Comparison of ENCODE assay signal across 23 mouse cellular contexts in genomic region chr11:29794475-29794874, GRCm38 (mm10). TPM values are rescaled to one million over a fixed set of nuclear protein-coding genes. Genes with fewer than 3 reads are reported as not detected.
DNase-seq lines count a peak whose midpoint lies in the region; ATAC-seq and TF ChIP-seq lines count a peak whose summit lies in the region.
"Had no signal": no experiment of that assay in that cellular context is flagged by ENCODE, and none has a peak within 500 bp of the region (broad histone marks: within the 10 kb centered on the region; RNA-seq: fewer than 3 reads in every experiment).

No protein-coding gene starts in this region.

- no peak for TF ChIP-seq POLR2A in heart, adult 2 months (IDR thresholded peaks at IDR 0.05; ENCODE audit: insufficient read depth, low read depth, low read length)

- 31% methylated on average over 2 of the region's 2 CpGs for WGBS in heart, embryonic 13.5 days
- 40% methylated on average over 2 of the region's 2 CpGs for WGBS in heart, adult 2 months
- WGBS in embryonic facial prominence, embryonic 15.5 days: 32% methylated on average over 2 of the region's 2 CpGs

- H3K9me3 ChIP-seq in heart, embryonic 13.5 days: no peaks in the 10 kb centered on the region
- no peaks in the 10 kb centered on the region for H3K9me3 ChIP-seq in embryonic facial prominence, embryonic 15.5 days (replicated peaks)
- H3K9me3 ChIP-seq: G1E; kidney, embryonic 15.5 days; limb, embryonic 12.5 days; lung, embryonic 15.5 days had no signal

- H3K27ac ChIP-seq in heart, embryonic 13.5 days (replicated peaks): peak overlapping the region; percentile 62
- H3K27ac ChIP-seq in heart, adult 2 months: no peak overlapping the region
- 0 out of 2 replicates have a peak overlapping the region, but pooled peaks have one; percentile 11 for H3K27ac ChIP-seq in embryonic facial prominence, embryonic 15.5 days (replicated peaks)
- H3K27ac ChIP-seq: kidney, embryonic 15.5 days; limb, embryonic 12.5 days; liver, embryonic 14.5 days; lung, embryonic 15.5 days had no signal

- H3K79me2 ChIP-seq in heart, adult 2 months (replicated peaks; ENCODE audit: control insufficient read depth, insufficient read depth, low read length): no peaks in the 10 kb centered on the region

- no peaks in the 10 kb centered on the region for H3K27me3 ChIP-seq in heart, embryonic 13.5 days (replicated peaks)
- no peaks in the 10 kb centered on the region for H3K27me3 ChIP-seq in heart, adult 2 months (ENCODE audit: control insufficient read depth, insufficient read depth, low read length)
- H3K27me3 ChIP-seq in embryonic facial prominence, embryonic 15.5 days: no peaks in the 10 kb centered on the region
- H3K27me3 ChIP-seq: kidney, embryonic 15.5 days; limb, embryonic 12.5 days; lung, embryonic 15.5 days had no signal

- TF ChIP-seq CTCF in heart, adult 2 months (IDR thresholded peaks at IDR 0.05): no peak

- no peak overlapping the region for H3K4me3 ChIP-seq in heart, embryonic 13.5 days
- no peak overlapping the region for H3K4me3 ChIP-seq in heart, adult 2 months
- no peak overlapping the region for H3K4me3 ChIP-seq in embryonic facial prominence, embryonic 15.5 days (replicated peaks)
- H3K4me3 ChIP-seq: kidney, embryonic 15.5 days; limb, embryonic 12.5 days; lung, embryonic 15.5 days had no signal

- DNase-seq in heart, adult 2 months: no peak
- DNase-seq in right cerebral cortex, adult 18-20 months: peak; percentile 26
- no peak for DNase-seq in right cerebral cortex, postnatal 14 days
- DNase-seq in embryo, embryonic 9.5 days (ENCODE audit: extremely low spot score): no peak
- no peak for DNase-seq in B cell, adult 2 months
- DNase-seq: adrenal gland, postnatal 25 days; cerebellum, adult 2 months; cerebellum, postnatal 36 days; lung, postnatal 4 days; thymus, postnatal 4 days had no signal

- H3K9ac ChIP-seq in heart, embryonic 13.5 days: no peak overlapping the region
- no peak overlapping the region for H3K9ac ChIP-seq in heart, adult 2 months (ENCODE audit: low read depth, low read length)
- H3K9ac ChIP-seq in embryonic facial prominence, embryonic 15.5 days: no peak overlapping the region
- H3K9ac ChIP-seq: kidney, embryonic 15.5 days; limb, embryonic 12.5 days; liver, embryonic 14.5 days; lung, embryonic 15.5 days had no signal

- ATAC-seq in heart, embryonic 13.5 days (ENCODE audit: extremely low read depth, insufficient number of reproducible peaks, low FRiP score, low TSS enrichment): no peak
- ATAC-seq in embryonic facial prominence, embryonic 15.5 days (ENCODE audit: insufficient number of reproducible peaks, low FRiP score, low TSS enrichment, low read depth): no peak
- ATAC-seq: CD4-positive, CD25-positive, alpha-beta regulatory T cell, adult 4 months; forebrain, embryonic 14.5 days; hindbrain, embryonic 16.5 days; intestine, embryonic 16.5 days had no signal

- no peak overlapping the region for H3K4me2 ChIP-seq in heart, embryonic 13.5 days
- no peak overlapping the region for H3K4me2 ChIP-seq in embryonic facial prominence, embryonic 15.5 days (replicated peaks)
- H3K4me2 ChIP-seq: kidney, embryonic 15.5 days; limb, embryonic 12.5 days; lung, embryonic 15.5 days; midbrain, embryonic 11.5 days had no signal

- no peaks in the 10 kb centered on the region for H3K36me3 ChIP-seq in heart, embryonic 13.5 days
- H3K36me3 ChIP-seq in heart, adult 2 months (ENCODE audit: control insufficient read depth, insufficient read depth, low read length): peaks cover 2% of the 10 kb centered on the region; the same call in 1 of the 2 replicates
- H3K36me3 ChIP-seq in embryonic facial prominence, embryonic 15.5 days: no peaks in the 10 kb centered on the region
- H3K36me3 ChIP-seq: G1E; kidney, embryonic 15.5 days; limb, embryonic 12.5 days; lung, embryonic 15.5 days had no signal

- peaks cover 17% of the 10 kb centered on the region for H3K4me1 ChIP-seq in heart, embryonic 13.5 days
- H3K4me1 ChIP-seq in heart, adult 2 months (ENCODE audit: control insufficient read depth, insufficient read depth, low read length): no peaks in the 10 kb centered on the region; the same call in 1 of the 2 replicates
- no peaks in the 10 kb centered on the region for H3K4me1 ChIP-seq in embryonic facial prominence, embryonic 15.5 days
- H3K4me1 ChIP-seq: kidney, embryonic 15.5 days; lung, embryonic 15.5 days had no signal

- intact Hi-C loops in heart, adult 2 months (cut with DNase I): no loop called here

- no peak for TF ChIP-seq EP300 in heart, adult 2 months (IDR thresholded peaks at IDR 0.05; ENCODE audit: insufficient read depth, low read depth, low read length)

RNA-seq across cellular contexts. Expression of gene 4931440F15Rik, which starts 31.0 kb away (rescaled TPM):
- 0.19 and 0.23 TPM in 2 replicates for polyA plus RNA-seq in heart, embryonic 13.5 days (2015; fragmentation: Nextera tagmentation; extraction: Ambion mirVana)
- 1 to 10 TPM; 1.6 to 1.8 TPM for total RNA-seq in heart, adult 2 months (2021)
- 0.06 and 0.15 TPM in 2 replicates for polyA plus RNA-seq in heart, adult 2 months (2012; rRNA removed)
- 0.24 and 0.38 TPM in 2 replicates for polyA plus RNA-seq in embryonic facial prominence, embryonic 15.5 days (2015; fragmentation: Nextera tagmentation; extraction: Ambion mirVana)
- total RNA-seq: hematopoietic stem cell, adult 5-6 weeks had no signal
- polyA plus RNA-seq: G1E; midbrain, embryonic 11.5 days had no signal
